Mouse (Mus musculus) testis, adult 10 weeks (tissue): Measurements from ENCODE around the gene D230025D16Rik. TPM values are rescaled to one million over a fixed set of nuclear protein-coding genes. Genes with fewer than 3 reads are reported as not detected.

ENCODE experiments used
- polyA plus RNA-seq: library from polyadenylated mRNA; stranded (reverse); fragments of 350-450 nt; fragmentation: Illumina TruSeq; extraction: RNeasy Lipid Tissue Mini Kit (QIAGEN cat#74804); gene quantifications from one replicate; pipeline ENCODE4 v1.2.3, GENCODE M21; 2014; ENCODE audit warnings: low read depth, low replicate concordance

Gene D230025D16Rik
- 9.0 TPM for polyA plus RNA-seq

GRCm38 (mm10) chr8:105224413-105225271, at the start of gene D230025D16Rik:
Gene D230025D16Rik (plus strand): TSS chr8:105225145.

GRCm38 (mm10) chr8:105254966-105255350, 30.0 kb downstream of the D230025D16Rik start, which contains the start of gene B3gnt9:
Gene B3gnt9 (minus strand): TSS chr8:105255153.

GRCm38 (mm10) chr8:105264024-105264982, 39.4 kb downstream of the D230025D16Rik start, which contains the start of the genes Tradd and Fbxl8:
Gene Tradd (minus strand): TSS chr8:105264609.
Gene Fbxl8 (plus strand): TSS chr8:105264648.

GRCm38 (mm10) chr8:105269461-105269947, 44.6 kb downstream of the D230025D16Rik start, which contains the start of gene Hsf4:
Gene Hsf4 (plus strand): TSS chr8:105269801.

GRCm38 (mm10) chr8:105275840-105276239, 50.9 kb downstream of the D230025D16Rik start, which contains the start of gene Nol3:
Gene Nol3 (plus strand): TSS chr8:105276140.

GRCm38 (mm10) chr8:105289805-105290460, 65.0 kb downstream of the D230025D16Rik start, which contains the start of gene 4931428F04Rik:
Gene 4931428F04Rik (minus strand): TSS chr8:105289864.

GRCm38 (mm10) chr8:105295895-105296573, 71.1 kb downstream of the D230025D16Rik start, which contains the start of gene Exoc3l:
Gene Exoc3l (minus strand): TSS chr8:105296101.

GRCm38 (mm10) chr8:105297511-105298192, 72.7 kb downstream of the D230025D16Rik start, which contains the start of gene E2f4:
Gene E2f4 (plus strand): TSS chr8:105297663.

Other genes with a start within 250 kb of the D230025D16Rik start
- 0.08 TPM for gene Ces2h, start 224.3 kb upstream of the D230025D16Rik start, polyA plus RNA-seq
- gene Ces3a, start 176.5 kb upstream of the D230025D16Rik start, polyA plus RNA-seq = 0.66 TPM
- gene Ces3b, start 141.4 kb upstream of the D230025D16Rik start, polyA plus RNA-seq = 0.18 TPM
- 0.21 TPM for gene Ces4a, start 93.3 kb upstream of the D230025D16Rik start, polyA plus RNA-seq
- 40.2 TPM for gene Cbfb, start 54.5 kb upstream of the D230025D16Rik start, polyA plus RNA-seq
- gene B3gnt9, start 30.0 kb downstream of the D230025D16Rik start, polyA plus RNA-seq = 2.6 TPM
- 0.20 TPM for gene Tradd, start 39.5 kb downstream of the D230025D16Rik start, polyA plus RNA-seq
- not detected for gene Fbxl8, start 39.5 kb downstream of the D230025D16Rik start, polyA plus RNA-seq
- gene Hsf4, start 44.7 kb downstream of the D230025D16Rik start, polyA plus RNA-seq = not detected
- 0.06 TPM for gene Nol3, start 51.0 kb downstream of the D230025D16Rik start, polyA plus RNA-seq
- 8.6 TPM for gene 4931428F04Rik, start 64.7 kb downstream of the D230025D16Rik start, polyA plus RNA-seq
- gene Exoc3l, start 71.0 kb downstream of the D230025D16Rik start, polyA plus RNA-seq = 0.71 TPM
- 5.4 TPM for gene E2f4, start 72.5 kb downstream of the D230025D16Rik start, polyA plus RNA-seq
- 0.15 TPM for gene Elmo3, start 80.5 kb downstream of the D230025D16Rik start, polyA plus RNA-seq
- gene Lrrc29, start 101.1 kb downstream of the D230025D16Rik start, polyA plus RNA-seq = 0.87 TPM
- gene Tmem208, start 101.2 kb downstream of the D230025D16Rik start, polyA plus RNA-seq = 3.1 TPM
- 0.80 TPM for gene Fhod1, start 122.8 kb downstream of the D230025D16Rik start, polyA plus RNA-seq
- 1.6 TPM for gene Slc9a5, start 123.7 kb downstream of the D230025D16Rik start, polyA plus RNA-seq
- gene Plekhg4, start 148.1 kb downstream of the D230025D16Rik start, polyA plus RNA-seq = 3.6 TPM
- 99.0 TPM for gene Kctd19, start 188.4 kb downstream of the D230025D16Rik start, polyA plus RNA-seq
- 73.0 TPM for gene Lrrc36, start 188.4 kb downstream of the D230025D16Rik start, polyA plus RNA-seq
- gene Tppp3, start 246.4 kb downstream of the D230025D16Rik start, polyA plus RNA-seq = 0.20 TPM